Mouse (Mus musculus): ENCODE data around the gene A630001G21Rik. TPM values are rescaled to one million over a fixed set of nuclear protein-coding genes. Genes with fewer than 3 reads are reported as not detected.

The A630001G21Rik gene
- total RNA-seq, 2 experiments from 2014 or later, result 0.24 to 0.36 TPM

DNA sequence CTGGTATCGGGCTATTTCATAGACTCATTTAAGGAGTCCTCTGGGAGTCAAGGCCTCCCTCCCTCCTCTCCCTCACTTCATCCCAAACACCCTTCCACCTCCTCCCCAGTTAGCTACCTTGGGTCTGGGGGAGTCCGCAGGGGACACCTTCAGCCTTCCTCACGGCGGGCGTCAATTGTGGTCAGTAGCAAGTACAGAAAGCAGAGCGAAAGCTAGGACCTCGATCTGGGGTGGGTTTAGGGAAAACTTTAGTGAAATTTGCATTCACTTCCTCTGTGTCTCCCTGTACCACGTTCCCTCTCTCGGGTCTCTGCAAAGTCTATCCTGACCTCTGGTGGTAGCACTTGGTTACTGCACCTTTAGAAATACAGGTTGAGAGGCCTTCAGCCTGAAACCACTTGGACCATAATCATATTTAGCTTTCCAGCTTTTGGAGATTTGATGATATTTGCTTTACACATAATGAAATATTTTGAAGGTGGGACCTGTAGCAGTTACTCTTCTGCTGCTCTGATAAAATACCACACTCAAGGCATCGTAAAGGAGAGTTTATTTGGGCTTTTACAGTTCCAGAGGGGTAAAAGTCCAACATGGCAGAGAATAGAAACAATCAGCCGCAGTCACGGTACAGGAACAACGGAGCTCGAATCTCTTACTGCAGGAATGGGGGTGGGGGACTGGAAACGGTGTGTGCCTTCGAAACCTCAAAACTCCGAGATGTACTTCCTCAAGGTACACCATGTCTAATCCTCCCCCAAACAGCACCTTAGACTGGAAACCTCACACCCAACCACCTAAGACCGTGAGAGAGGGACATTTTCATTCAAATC, 41.9 kb downstream of the A630001G21Rik start:
- peak; percentile 68 to 76 for DNase-seq
- intact Hi-C loops (cut with DNase I), result loop anchor here (2.0 kb wide), 1 partner anchor 154 kb away; no protein-coding TSS in a partner anchor

GRCm38 (mm10) chr1:85735463-85736123, 42.9 kb downstream of the A630001G21Rik start:
- intact Hi-C loops (cut with DNase I), result loop anchor here (2.0 kb wide), 1 partner anchor 153 kb away; no protein-coding TSS in a partner anchor
- peak; percentile 55 to 58 for DNase-seq

DNA sequence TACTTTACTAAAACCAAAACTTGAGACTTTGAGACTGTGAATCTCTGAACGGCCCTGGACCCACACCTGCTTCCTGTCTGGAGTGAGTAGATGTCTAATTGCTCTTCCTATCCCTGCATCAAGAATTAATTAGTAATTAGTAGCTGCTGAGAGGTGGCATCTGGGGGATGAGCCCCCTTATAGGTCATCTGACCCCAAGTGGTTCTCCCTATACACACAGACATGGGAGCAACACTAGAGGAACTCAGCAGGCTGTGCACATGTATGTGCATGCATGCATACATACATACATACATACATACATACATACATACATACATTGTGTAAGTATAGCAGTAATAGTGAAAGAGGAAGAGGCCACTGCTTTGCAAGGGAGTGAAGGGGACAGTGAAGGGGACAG, 43.9 kb downstream of the A630001G21Rik start:
- intact Hi-C loops (cut with DNase I), result no loop called here
- no peak for DNase-seq

DNA sequence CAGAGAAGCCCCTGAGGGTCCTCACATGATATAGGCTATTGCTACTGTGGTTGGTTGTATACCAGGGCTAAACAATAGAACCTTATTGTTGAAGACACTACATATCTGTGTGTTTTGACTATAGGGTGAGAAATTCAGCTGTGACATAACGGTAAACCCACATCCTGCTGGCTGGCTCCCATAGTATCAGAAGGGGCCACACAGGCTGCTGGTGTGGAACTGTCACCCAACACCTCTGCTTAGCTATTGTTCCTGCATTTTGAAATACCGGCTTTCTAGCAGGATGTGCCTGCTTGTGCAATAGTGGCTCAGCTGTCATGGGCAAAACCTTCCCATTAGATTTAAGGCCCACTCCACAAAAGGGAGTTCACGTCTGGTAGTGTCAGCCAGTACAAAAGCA, 45.9 kb downstream of the A630001G21Rik start:
- DNase-seq, result no peak

GRCm38 (mm10) chr1:85730471-85730870, 48.0 kb downstream of the A630001G21Rik start:
- no peak for DNase-seq
- intact Hi-C loops (cut with DNase I), result no loop called here

More for the DNA sequence above, 45.9 kb downstream of the A630001G21Rik start:
- intact Hi-C loops (cut with DNase I), result no loop called here

GRCm38 (mm10) chr1:85720220-85720893, 58.1 kb downstream of the A630001G21Rik start:
- intact Hi-C loops (cut with DNase I), result no loop called here
- no peak for DNase-seq

- intact Hi-C loops (cut with DNase I), result no loop called here
- no peak for DNase-seq
These were observed 59.4 kb downstream of the A630001G21Rik start for GRCm38 (mm10) chr1:85719049-85719448.

DNA sequence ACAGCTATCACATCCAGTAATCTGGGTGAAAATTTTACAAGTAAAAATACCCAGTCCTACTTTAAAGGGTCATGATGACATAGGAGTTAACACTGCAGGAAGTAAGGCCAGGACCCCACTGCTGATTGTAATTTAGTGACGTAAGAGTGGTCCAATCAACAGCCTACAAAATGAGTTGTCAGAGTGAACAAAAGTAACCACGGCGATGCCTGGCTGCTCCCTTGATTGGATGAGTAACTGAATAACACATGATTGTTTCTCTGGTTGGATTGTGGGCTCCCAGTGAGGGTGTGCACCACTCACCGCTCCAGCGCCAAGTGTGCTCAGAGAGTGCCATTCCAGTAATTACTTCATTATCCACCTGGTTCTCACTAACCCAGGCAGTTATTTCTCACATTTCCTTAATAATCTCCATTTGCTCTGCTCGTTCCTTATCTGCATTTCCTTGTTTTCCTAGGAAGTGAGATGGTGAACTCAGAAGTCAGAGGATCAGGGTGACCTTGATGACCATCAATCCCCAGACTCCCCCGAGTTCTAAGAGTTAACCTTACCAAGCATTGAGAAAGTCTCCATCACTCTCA, 61.9 kb downstream of the A630001G21Rik start:
- DNase-seq, result no peak
- intact Hi-C loops (cut with DNase I), result no loop called here

- intact Hi-C loops (cut with DNase I), result no loop called here
- DNase-seq, result no peak
These were observed 63.9 kb downstream of the A630001G21Rik start for GRCm38 (mm10) chr1:85714501-85714900.

- intact Hi-C loops (cut with DNase I), result no loop called here
- no peak for DNase-seq
These were observed 71.7 kb downstream of the A630001G21Rik start for GRCm38 (mm10) chr1:85706754-85707153.

DNA sequence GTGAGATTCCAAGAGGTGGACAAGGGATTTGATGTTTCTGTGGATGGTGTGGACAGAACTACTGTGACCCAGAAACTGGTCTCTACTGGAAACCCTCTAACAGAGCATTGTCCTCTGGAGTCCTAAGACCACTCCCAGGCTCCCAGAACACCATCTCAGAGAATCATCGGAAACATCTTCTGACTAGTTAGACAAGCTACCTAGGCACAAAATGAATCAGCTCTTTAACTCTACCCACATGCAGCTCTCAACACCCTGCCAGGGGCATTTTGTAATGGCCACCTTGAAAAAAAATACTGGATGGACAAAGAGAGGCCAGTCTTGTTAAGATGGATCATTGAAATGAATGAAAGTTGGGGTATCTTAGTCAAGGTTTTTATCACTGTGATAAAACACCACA, 72.9 kb downstream of the A630001G21Rik start:
- DNase-seq, result no peak
- intact Hi-C loops (cut with DNase I), result no loop called here

DNA sequence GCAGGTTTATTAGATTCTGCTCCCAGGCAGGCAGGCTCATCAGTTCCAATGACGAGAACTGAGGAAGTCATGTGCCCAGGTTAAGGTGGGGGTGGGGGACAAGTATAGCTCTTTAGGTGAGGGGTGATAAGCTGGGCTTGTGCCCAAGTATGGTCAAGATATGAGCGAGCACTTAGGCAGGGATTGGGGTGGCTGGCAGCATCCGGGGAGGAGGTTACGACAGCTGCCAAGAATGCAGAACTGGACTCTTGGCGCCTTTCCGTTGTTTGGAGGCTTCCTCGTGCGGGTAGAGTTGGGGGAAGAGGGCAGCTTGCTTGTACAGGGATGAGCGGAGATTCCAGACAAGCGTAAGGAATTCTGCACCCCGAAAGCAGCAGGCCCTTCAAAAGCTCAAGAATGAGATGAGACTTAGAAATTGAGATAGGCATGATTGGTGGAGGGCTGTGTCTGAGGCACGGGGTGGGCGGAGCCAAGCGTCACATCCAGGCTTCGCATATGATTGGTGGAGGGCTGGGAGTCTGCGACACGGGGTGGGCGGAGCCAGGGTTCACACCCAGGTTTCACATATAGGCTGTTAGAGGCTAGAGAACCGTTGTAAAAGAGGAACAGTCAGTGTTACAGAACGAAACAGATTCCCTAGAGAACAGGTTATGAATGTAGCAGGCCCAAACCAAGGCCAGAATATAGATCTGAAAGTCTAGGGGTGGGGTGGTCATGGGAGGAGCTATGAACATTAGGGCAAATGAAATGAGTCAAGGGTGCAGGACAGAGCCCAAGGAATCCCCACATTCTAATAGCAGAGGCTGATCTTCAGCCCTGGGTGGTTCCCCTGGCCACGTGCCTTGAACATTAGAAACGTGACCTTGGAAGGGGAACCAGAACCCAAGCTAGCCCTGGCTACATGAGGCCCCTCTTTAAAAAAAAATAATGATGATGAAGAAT, 74.9 kb downstream of the A630001G21Rik start:
- intact Hi-C loops (cut with DNase I), result no loop called here
- peak; percentile 75 to 76 for DNase-seq

GRCm38 (mm10) chr1:85702531-85702930, 75.9 kb downstream of the A630001G21Rik start:
- DNase-seq, result no peak
- intact Hi-C loops (cut with DNase I), result no loop called here

GRCm38 (mm10) chr1:85697721-85698493, 80.5 kb downstream of the A630001G21Rik start:
- no peak for DNase-seq
- intact Hi-C loops (cut with DNase I), result no loop called here

DNA sequence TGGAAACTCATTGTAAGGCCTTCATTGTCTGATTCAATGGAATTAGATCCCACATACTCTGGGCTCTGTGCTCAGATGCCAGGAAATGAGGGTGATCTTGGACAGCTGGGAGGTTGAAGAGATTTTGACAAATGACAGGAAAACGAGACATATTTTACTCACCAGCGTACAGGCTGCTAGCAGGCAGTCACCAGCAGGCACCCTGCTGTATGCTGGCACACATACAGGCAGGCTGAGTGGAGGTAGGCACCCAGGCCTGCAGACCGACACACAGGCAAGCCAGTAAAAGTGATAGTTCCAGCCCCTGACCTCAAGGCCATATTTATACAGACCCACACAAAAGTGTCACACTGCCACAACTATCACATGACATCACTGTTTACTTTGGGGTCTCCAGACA, 82.8 kb downstream of the A630001G21Rik start:
- intact Hi-C loops (cut with DNase I), result no loop called here
- no peak for DNase-seq

- intact Hi-C loops (cut with DNase I), result no loop called here
- DNase-seq, result no peak
These were observed 85.2 kb downstream of the A630001G21Rik start for GRCm38 (mm10) chr1:85693280-85693679.

GRCm38 (mm10) chr1:85692281-85692680, 86.2 kb downstream of the A630001G21Rik start:
- no peak for DNase-seq
- intact Hi-C loops (cut with DNase I), result no loop called here

- intact Hi-C loops (cut with DNase I), result no loop called here
- no peak for DNase-seq
These were observed 87.9 kb downstream of the A630001G21Rik start for GRCm38 (mm10) chr1:85690544-85690943.

GRCm38 (mm10) chr1:85687346-85687745, 91.1 kb downstream of the A630001G21Rik start:
- DNase-seq, result no peak
- intact Hi-C loops (cut with DNase I), result no loop called here

All from heart, postnatal 36 days (tissue).